Mouse (Mus musculus): ENCODE data around the gene Fyttd1.
"Not testable (repeated sequence)": the region's sequence is repeated elsewhere in the genome, so short reads cannot be mapped to it uniquely, and the experiment has no call there.

Fyttd1 gene

GRCm38 (mm10) chr16:32878972-32879926 is 1.9 kb downstream of the Fyttd1 start:
- DNase-seq (ENCODE audit: low spot score in 2 of 2): no peak

- no peak for DNase-seq (ENCODE audit: low spot score in 2 of 2)
Measured at GRCm38 (mm10) chr16:32881538-32881937, 4.2 kb downstream of the Fyttd1 start.

GRCm38 (mm10) chr16:32887996-32888395 is 10.7 kb downstream of the Fyttd1 start:
- no peak for DNase-seq (ENCODE audit: low spot score in 2 of 2)

- no peak for DNase-seq (ENCODE audit: low spot score in 2 of 2)
Measured at GRCm38 (mm10) chr16:32889881-32890280, 12.6 kb downstream of the Fyttd1 start.

- no peak for DNase-seq (ENCODE audit: low spot score in 2 of 2)
Measured at GRCm38 (mm10) chr16:32896126-32896525, 18.8 kb downstream of the Fyttd1 start.

GRCm38 (mm10) chr16:32901360-32902050 is 24.2 kb downstream of the Fyttd1 start:
- DNase-seq (ENCODE audit: low spot score in 2 of 2): no peak

DNA sequence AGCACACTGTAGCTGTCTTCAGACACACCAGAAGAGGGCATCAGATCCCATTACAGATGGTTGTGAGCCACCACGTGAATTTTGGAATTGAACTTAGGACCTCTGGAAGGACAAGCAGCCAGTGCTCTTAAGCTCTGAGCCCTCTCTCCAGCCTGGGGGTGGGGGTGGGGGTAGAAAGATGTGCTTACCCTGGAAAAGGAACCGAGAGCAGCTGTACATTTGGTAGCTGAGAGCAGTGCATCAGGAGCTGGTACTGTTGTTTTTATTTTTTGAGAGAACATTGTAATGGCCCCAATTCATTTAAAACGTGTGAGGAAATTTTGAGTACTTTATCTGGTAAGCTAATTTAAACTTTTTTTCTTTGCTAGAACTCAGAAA is 24.7 kb downstream of the Fyttd1 start:
- DNase-seq (ENCODE audit: low spot score in 2 of 2): no peak

DNA sequence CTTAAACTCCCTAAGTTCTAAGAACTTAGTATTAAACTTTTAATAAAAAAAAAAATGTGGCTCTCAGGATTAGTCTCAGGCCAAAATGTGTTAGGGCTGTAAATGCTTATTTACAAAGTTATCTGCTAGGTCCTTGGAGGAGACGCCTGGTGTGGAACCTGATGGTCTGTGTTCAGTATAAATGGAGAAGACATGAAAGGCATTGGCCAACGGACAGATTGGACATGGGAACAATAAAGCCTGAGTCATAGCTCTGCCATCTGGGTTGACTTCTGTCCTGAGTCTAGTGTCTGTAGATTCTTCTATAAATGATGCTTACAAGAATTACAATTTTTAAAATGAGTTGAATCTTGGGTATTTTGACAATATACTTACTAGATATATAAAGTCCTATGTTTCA is 28.9 kb downstream of the Fyttd1 start:
- DNase-seq (ENCODE audit: low spot score in 2 of 2): no peak

- DNase-seq (ENCODE audit: low spot score in 2 of 2): peak in 1 of 2 experiments; percentile 18
Measured at GRCm38 (mm10) chr16:32906727-32907126, 29.4 kb downstream of the Fyttd1 start.

DNA sequence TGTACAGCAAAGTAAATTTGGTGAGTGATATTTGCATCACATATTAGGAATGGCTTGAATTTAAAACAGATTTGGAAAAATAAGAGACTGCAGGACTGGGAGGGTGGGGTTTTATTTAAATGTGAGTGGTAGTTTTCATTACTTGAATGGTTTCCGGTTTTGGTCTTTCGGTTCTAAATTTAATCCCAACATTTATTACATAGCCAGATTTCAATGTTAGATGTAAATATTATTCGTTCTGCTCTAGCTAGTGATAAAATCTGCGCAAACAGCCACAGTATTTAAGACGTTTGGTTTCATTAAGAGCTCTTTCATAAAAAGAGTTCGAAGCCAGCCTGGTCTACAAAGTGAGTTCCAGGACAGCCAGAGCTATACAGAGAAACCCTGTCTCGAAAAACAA is 35.9 kb downstream of the Fyttd1 start:
- DNase-seq (ENCODE audit: low spot score in 2 of 2): no peak

DNA sequence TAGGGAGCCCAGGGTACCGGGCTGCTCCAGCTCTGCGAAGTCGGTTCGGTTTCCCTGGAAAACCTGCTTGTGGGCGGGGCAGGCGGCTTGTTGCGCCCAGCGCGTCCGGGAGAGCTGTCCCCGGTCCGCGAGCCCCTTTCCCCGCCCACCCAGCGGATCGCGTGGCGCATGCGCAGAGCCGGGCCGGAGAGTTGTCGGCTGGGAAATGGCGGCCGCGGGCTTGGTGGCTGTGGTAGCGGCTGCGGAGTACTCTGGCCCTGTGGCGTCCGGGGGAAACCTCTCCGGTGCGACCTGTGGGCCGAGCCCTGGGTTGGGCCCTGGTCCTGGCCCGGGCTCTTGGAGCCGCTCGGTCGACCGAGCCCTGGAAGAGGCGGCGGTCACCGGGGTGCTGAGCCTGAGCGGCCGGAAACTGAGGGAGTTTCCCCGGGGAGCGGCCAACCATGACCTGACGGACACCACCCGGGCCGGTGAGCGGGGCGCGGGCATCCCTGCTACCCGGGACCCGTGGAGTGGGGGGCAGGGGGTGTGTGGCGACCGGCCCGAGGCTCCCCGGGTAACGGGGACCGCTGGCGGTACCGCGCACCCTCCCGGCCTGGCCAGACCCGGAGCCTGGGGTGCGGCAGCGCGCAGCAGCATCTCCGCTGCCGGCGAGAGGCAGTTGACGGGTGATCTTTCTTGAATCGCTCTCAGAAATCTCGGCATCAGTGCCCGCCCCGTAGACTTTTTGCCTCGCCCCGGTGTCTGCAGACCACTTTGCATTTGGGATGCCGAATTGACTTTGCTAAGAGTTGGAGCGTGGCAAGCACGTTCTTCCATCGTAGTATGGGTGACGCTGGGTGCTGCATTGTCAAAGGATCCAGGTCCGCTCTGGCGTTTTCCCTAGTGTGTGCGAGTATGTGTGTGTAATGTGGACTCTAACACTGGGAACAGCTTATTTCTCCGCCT is 36.9 kb downstream of the Fyttd1 start, which contains the start of gene Lrch3:
Lrch3 (plus strand) TSS at position 164 of the 945 bp plus-strand sequence.
- peak; percentile 92 to 94 for DNase-seq (ENCODE audit: low spot score in 2 of 2)

- no peak for DNase-seq (ENCODE audit: low spot score in 2 of 2)
Measured at GRCm38 (mm10) chr16:32915292-32916068, 38.2 kb downstream of the Fyttd1 start.

DNA sequence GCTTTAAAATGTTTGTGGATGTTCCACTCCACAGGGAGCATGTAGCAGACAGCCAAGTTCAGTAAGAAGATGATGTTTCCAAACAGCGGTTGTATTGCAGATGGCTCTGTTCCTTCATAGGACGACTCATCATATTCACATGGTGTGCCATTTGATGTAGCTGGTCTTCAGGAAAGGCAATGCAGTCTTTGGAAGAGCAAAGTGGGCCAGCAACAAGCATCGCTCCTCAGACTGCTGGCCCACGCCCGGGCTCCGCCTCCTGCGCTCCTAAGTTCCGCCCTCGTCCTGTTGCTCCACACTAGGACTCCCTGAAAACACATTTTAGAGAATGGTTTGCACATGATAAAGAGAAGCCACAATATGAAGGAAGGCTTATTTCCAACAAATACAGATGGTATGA is 49.3 kb downstream of the Fyttd1 start:
- not testable (repeated sequence) for DNase-seq (ENCODE audit: low spot score in 2 of 2)

- no peak for DNase-seq (ENCODE audit: low spot score in 2 of 2)
Measured at GRCm38 (mm10) chr16:32927044-32927443, 49.7 kb downstream of the Fyttd1 start.

- no peak for DNase-seq (ENCODE audit: low spot score in 2 of 2)
Measured at GRCm38 (mm10) chr16:32929918-32930317, 52.6 kb downstream of the Fyttd1 start.

- DNase-seq (ENCODE audit: low spot score in 2 of 2): no peak
Measured at GRCm38 (mm10) chr16:32934470-32934869, 57.2 kb downstream of the Fyttd1 start.

DNA sequence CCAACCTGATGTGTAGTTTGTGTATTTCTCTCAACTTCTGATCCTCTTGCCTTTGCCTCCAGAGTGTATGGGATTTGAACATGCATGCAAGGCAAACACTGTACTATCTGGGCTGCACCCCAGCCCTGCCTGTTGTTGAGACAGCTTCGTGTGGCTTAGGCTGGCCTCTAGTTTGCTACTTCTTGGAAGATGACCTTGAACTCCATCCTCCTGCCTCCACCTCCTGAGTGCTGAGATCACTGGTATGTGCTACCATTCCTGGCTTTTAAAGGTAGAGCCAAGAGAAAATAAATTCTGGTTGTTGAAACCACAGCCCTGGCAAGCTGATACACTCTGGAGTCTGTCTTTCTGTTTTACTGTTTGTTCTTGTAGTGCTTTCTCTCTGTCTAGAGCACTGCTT is 57.8 kb downstream of the Fyttd1 start:
- no peak for DNase-seq (ENCODE audit: low spot score in 2 of 2)

DNA sequence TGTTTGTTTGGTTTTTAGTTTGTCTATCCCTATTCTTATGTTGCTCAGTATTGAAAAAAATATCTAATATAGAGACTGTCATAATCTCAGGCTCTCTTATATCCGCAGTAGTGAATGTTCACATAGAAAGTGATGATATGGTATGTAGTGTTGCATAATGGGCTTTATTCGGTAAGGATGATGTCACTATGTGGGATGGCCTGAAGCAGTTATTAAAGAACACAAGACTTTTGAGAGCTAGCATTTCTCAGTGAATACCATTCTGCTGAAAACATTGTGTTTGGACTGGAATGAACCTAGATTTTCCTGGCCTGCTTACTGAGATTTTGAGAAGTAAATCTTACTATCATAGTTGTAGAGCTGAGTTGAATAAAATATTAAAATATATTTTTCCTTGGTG is 60.1 kb downstream of the Fyttd1 start:
- no peak for DNase-seq (ENCODE audit: low spot score in 2 of 2)

- not testable (repeated sequence) for DNase-seq (ENCODE audit: low spot score in 2 of 2)
Measured at GRCm38 (mm10) chr16:32939301-32939700, 62.0 kb downstream of the Fyttd1 start.

- not testable (repeated sequence) for DNase-seq (ENCODE audit: low spot score in 2 of 2)
Measured at GRCm38 (mm10) chr16:32939716-32940115, 62.4 kb downstream of the Fyttd1 start.

DNA sequence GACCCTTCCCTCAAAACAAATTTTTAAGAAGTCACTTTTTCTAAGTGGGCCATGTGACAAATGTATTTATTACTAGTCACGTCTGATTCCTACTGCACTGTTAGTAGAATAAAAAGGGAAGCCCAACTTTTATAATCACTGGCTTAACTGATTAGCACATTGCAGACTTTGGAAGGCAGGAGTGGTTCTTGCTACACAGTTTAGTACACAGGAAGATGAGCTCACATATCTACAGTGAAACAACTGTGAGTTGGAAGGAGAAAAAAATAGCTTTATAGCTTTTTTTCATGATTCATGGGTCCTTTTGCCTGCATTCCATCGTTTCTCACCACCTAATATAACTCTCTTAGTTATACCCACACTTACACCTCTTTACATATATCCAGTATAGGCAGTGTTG is 63.9 kb downstream of the Fyttd1 start:
- DNase-seq (ENCODE audit: low spot score in 2 of 2): not testable (repeated sequence)
